Mouse (Mus musculus): ENCODE measurements around the gene Phactr3.

Gene Phactr3

DNA sequence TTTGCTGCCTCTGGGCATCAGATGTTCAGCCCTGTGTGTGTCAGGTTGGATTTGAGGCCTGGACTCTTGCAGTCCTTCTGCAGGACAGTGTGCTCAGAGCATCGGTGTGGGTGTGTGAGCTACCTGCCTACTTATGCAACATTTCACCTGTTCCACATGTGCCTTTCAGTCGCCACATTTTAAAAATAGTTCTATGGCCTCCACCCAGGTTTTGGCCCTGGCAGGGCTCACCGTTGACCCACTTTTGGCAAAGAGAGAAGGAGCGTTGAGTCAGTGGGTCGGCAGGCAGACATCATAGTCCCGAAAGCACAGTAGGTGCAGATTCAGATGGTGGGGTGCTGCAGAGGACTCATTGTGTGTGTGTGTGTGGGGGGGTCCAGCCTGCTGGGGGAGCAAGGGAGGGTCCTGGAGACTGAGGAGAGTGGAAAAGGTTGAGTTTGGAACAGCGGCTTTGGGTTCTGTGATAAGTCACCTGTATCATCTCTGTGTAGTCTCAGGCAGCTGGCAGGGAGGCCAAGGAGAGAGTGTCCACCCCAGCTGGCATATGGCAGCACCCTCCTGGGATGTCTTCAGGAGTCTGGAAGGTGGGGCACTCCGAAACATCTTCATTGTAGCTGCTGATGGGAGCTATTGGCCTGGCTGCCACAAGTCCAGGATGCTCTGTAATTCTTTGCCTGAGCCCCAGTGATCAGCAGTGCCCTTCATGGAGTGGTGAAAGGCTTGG lies 2.0 kb downstream of the Phactr3 start:
- no peak for TF ChIP-seq NANOG (IDR thresholded peaks at IDR 0.05; ENCODE audit: borderline replicate concordance, low read length)
- no peak for TF ChIP-seq POU5F1 (IDR thresholded peaks at IDR 0.05; ENCODE audit: borderline replicate concordance, low read length)
- TF ChIP-seq CTCF (conservative IDR thresholded peaks at IDR 0.05; ENCODE audit: low read length) = no peak
- Histone ChIP-seq H3K4me3 (replicated peaks; ENCODE audit: low read length) (no peak overlapping the region), H3K27me3 (ENCODE audit: insufficient read depth, low read length) (peaks cover 92% of the 10 kb centered on the region), H3K4me1 (replicated peaks; ENCODE audit: low read depth, low read length) (peaks cover 44% of the 10 kb centered on the region), H3K36me3 (ENCODE audit: insufficient read depth, low read length) (no peaks in the 10 kb centered on the region), H3K9me3 (ENCODE audit: low read length) (no peaks in the 10 kb centered on the region)

DNA sequence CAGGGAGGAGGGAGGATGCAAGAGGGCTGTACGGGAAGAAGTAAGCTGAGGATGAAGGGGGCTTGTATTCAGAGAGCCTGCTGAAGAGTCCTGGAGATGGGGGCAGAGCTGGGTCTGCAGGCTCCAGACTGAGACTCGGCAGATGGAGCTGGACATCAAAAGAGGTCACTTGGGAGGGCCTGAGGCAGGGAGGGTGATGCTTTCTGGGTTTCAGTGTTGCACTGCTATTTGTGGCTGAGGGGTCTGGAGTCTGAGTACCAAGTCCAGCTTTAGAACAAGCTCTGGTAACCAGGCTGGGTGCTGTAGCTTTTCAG lies 2.6 kb downstream of the Phactr3 start:
- Histone ChIP-seq H3K27me3 (ENCODE audit: insufficient read depth, low read length) (peaks cover 94% of the 10 kb centered on the region), H3K4me3 (replicated peaks; ENCODE audit: low read length) (no peak overlapping the region), H3K4me1 (replicated peaks; ENCODE audit: low read depth, low read length) (peaks cover 44% of the 10 kb centered on the region), H3K36me3 (ENCODE audit: insufficient read depth, low read length) (no peaks in the 10 kb centered on the region), H3K9me3 (ENCODE audit: low read length) (no peaks in the 10 kb centered on the region)
- TF ChIP-seq CTCF (conservative IDR thresholded peaks at IDR 0.05; ENCODE audit: low read length) = no peak

DNA sequence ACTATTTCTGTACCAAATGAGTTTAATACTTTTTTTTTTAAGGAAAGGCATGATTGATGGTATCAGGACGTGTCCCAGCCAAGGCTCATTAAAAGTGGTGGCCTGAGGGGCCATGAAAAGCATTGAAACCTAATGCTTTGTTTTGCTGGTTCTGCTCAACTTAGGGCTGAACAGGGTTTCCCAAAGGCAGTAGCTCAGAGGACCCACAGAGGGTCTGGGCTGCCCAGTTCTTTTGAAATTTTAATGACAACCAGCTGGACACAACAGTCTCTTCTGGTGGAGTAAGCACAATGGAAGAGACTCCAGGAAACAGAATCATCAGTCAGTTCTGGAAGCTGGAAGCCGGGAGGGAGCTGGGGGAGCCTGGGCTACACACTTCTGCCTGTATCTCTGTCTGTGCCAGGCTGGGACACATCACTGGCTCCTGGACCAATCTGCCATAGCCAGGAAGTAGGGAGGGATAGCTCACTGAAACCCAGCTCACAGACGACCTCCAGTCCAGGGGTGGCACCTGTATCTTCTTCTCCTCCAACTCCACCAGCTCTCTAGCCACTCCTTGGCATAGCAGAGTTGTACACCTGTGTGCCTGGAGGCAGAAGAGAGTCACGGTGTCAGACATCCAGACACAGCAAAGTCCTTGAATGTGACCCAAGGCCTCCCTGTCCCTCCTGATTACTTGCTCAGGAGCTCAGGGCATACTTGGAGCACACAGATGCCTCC lies 3.3 kb downstream of the Phactr3 start:
- no peak overlapping the region for H3K4me3 ChIP-seq (replicated peaks; ENCODE audit: low read length)

DNA sequence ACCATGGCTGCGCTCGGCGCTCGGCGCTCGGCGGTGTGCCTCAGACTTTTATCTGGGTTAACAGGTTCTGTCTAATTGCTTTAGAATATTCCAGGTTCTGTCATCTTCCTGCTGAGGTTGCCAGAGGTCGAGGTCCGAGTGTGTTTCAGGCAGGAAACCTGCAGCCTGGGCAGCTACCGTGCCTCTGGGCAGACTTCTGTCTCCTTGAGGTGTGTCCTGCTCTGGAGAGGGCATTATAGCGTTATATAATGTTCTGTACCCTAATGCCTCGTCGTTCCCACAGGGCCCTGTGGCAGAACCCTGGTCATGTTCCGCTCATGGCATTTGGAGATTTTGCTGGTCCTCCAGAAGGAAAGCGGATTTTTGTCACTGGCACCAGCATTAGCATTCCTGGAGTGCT lies 4.7 kb downstream of the Phactr3 start:
- Histone ChIP-seq H3K36me3 (ENCODE audit: insufficient read depth, low read length) (no peaks in the 10 kb centered on the region), H3K9me3 (ENCODE audit: low read length) (no peaks in the 10 kb centered on the region), H3K4me3 (replicated peaks; ENCODE audit: low read length) (0 out of 2 replicates have a peak overlapping the region, but pooled peaks have one; percentile 32), H3K4me1 (replicated peaks; ENCODE audit: low read depth, low read length) (peaks cover 34% of the 10 kb centered on the region), H3K27me3 (ENCODE audit: insufficient read depth, low read length) (peaks cover 82% of the 10 kb centered on the region)
- no peak for TF ChIP-seq CTCF (conservative IDR thresholded peaks at IDR 0.05; ENCODE audit: low read length)
- no peak for TF ChIP-seq POU5F1 (IDR thresholded peaks at IDR 0.05; ENCODE audit: borderline replicate concordance, low read length)
- no peak for TF ChIP-seq NANOG (IDR thresholded peaks at IDR 0.05; ENCODE audit: borderline replicate concordance, low read length)

More for the DNA sequence above, 3.3 kb downstream of the Phactr3 start:
- Histone ChIP-seq H3K9me3 (ENCODE audit: low read length) (no peaks in the 10 kb centered on the region), H3K36me3 (ENCODE audit: insufficient read depth, low read length) (no peaks in the 10 kb centered on the region), H3K4me1 (replicated peaks; ENCODE audit: low read depth, low read length) (peaks cover 44% of the 10 kb centered on the region), H3K27me3 (ENCODE audit: insufficient read depth, low read length) (peaks cover 92% of the 10 kb centered on the region)
- no peak for TF ChIP-seq CTCF (conservative IDR thresholded peaks at IDR 0.05; ENCODE audit: low read length)
- TF ChIP-seq POU5F1 (IDR thresholded peaks at IDR 0.05; ENCODE audit: borderline replicate concordance, low read length) = no peak
- no peak for TF ChIP-seq NANOG (IDR thresholded peaks at IDR 0.05; ENCODE audit: borderline replicate concordance, low read length)

DNA sequence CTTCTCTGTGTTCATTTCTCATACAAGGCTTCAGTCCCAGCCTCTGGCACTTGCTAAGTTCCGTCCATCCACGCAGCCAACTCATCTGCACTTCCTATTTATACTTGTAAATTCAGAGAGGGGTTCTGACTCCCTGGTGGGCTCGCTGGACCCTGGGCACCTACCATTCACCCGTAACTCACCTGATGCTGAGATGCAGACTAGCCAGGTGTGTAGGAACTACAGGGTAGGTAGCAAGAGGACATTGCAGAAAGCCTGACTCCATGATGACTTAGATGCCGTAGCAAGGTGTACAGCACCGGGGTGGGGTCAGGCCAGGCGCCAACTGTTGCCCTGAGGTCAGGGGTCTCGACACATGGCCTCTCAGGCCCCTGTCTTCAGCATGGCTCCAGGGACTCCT lies 6.7 kb downstream of the Phactr3 start:
- Histone ChIP-seq H3K4me1 (replicated peaks; ENCODE audit: low read depth, low read length) (peaks cover 21% of the 10 kb centered on the region), H3K27me3 (ENCODE audit: insufficient read depth, low read length) (peaks cover 76% of the 10 kb centered on the region), H3K9me3 (ENCODE audit: low read length) (no peaks in the 10 kb centered on the region), H3K4me3 (replicated peaks; ENCODE audit: low read length) (no peak overlapping the region), H3K36me3 (ENCODE audit: insufficient read depth, low read length) (no peaks in the 10 kb centered on the region)
- TF ChIP-seq CTCF (conservative IDR thresholded peaks at IDR 0.05; ENCODE audit: low read length) (no peak), POU5F1 (IDR thresholded peaks at IDR 0.05; ENCODE audit: borderline replicate concordance, low read length) (no peak), NANOG (IDR thresholded peaks at IDR 0.05; ENCODE audit: borderline replicate concordance, low read length) (no peak)

DNA sequence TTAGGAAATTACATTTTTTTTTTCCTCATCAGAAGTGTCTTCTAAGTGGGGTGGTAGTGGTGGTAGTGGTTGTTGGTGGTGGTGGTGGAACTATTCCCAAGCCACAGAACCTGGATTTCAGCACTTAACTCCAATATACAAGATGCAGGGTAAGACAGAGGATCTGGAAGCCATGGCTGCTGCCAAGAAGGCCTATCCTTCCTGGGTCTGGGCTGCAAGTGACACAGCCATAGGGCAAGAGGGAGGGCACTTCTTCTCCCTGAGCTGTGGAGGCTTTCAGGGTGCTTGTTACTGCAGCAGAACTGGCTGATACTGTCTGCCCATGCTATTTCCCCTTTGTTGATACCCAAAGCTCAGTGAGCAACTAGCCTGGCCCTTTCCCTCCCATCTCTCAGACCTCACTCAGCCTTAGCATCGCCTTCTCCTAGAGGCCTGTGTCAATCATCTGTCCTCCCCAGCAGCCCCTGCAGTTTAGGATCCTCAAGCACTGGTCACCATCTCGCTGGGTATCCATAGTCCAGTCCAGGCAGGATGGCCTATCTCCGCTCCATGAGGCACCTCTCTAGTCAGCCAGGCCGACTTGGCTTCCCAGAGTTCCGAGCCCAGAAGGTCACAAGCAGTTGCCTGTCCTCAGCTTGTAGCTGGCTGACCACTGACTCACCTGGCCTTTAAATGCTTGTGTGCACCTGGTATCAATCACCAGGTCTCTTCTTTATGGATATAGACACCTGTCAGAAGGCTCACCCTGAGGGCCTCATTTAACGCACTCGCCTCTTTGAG lies 7.5 kb downstream of the Phactr3 start:
- TF ChIP-seq NANOG (IDR thresholded peaks at IDR 0.05; ENCODE audit: borderline replicate concordance, low read length) (no peak), POU5F1 (IDR thresholded peaks at IDR 0.05; ENCODE audit: borderline replicate concordance, low read length) (no peak), CTCF (conservative IDR thresholded peaks at IDR 0.05; ENCODE audit: low read length) (no peak)
- Histone ChIP-seq H3K4me1 (replicated peaks; ENCODE audit: low read depth, low read length) (peaks cover 21% of the 10 kb centered on the region), H3K36me3 (ENCODE audit: insufficient read depth, low read length) (no peaks in the 10 kb centered on the region), H3K9me3 (ENCODE audit: low read length) (no peaks in the 10 kb centered on the region), H3K27me3 (ENCODE audit: insufficient read depth, low read length) (peaks cover 70% of the 10 kb centered on the region), H3K4me3 (replicated peaks; ENCODE audit: low read length) (no peak overlapping the region)

DNA sequence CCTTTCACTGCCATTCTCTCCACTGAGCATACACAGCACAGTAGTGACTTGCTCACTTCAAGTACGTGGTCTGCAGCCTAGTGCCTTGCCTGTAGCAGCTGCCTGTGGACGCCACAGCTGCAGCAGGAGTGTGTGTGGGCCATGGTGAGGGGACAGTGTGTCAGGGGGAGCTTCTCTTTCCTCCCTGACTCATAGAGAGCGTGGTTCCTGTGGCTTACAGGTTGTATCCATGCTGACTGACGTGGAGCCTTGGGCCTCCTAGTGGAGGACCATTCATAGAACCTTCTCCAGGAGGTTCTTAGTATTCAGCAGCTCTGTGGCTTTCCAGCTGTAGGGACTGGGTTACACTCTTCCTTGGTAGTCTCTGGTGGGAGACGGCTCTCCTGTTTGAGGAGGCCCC lies 9.8 kb downstream of the Phactr3 start:
- Histone ChIP-seq H3K9me3 (ENCODE audit: low read length) (no peaks in the 10 kb centered on the region), H3K36me3 (ENCODE audit: insufficient read depth, low read length) (no peaks in the 10 kb centered on the region), H3K27me3 (ENCODE audit: insufficient read depth, low read length) (peaks cover 59% of the 10 kb centered on the region), H3K4me3 (replicated peaks; ENCODE audit: low read length) (no peak overlapping the region), H3K4me1 (replicated peaks; ENCODE audit: low read depth, low read length) (peaks cover 7% of the 10 kb centered on the region)
- no peak for TF ChIP-seq NANOG (IDR thresholded peaks at IDR 0.05; ENCODE audit: borderline replicate concordance, low read length)
- no peak for TF ChIP-seq CTCF (conservative IDR thresholded peaks at IDR 0.05; ENCODE audit: low read length)
- TF ChIP-seq POU5F1 (IDR thresholded peaks at IDR 0.05; ENCODE audit: borderline replicate concordance, low read length) = no peak

DNA sequence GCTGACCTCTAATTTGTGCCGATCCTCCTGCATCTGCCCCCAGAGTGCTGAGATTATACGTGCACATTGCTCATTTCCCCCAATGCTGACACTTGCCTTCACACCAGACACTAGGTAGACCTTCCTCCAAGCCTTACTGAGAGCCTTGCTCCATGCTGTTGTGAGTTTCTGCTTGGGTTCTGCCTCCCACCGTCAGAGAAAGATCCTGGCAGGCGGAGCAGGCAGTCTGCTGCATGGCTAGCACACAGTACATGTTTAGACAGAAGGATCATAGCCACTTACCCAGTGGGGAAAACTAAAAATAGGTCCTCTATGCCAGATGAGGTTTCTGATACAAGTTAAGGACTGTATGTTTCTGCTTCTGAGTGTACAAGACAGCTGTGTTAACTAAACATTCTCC lies 10.4 kb downstream of the Phactr3 start:
- Histone ChIP-seq H3K9me3 (ENCODE audit: low read length) (no peaks in the 10 kb centered on the region), H3K4me3 (replicated peaks; ENCODE audit: low read length) (no peak overlapping the region), H3K36me3 (ENCODE audit: insufficient read depth, low read length) (no peaks in the 10 kb centered on the region), H3K27me3 (ENCODE audit: insufficient read depth, low read length) (peaks cover 59% of the 10 kb centered on the region), H3K4me1 (replicated peaks; ENCODE audit: low read depth, low read length) (peaks cover 2% of the 10 kb centered on the region)
- no peak for TF ChIP-seq POU5F1 (IDR thresholded peaks at IDR 0.05; ENCODE audit: borderline replicate concordance, low read length)
- no peak for TF ChIP-seq NANOG (IDR thresholded peaks at IDR 0.05; ENCODE audit: borderline replicate concordance, low read length)
- no peak for TF ChIP-seq CTCF (conservative IDR thresholded peaks at IDR 0.05; ENCODE audit: low read length)
